Mouse (Mus musculus) macrophage (primary cell): ENCODE results near the gene Igdcc4. TPM values are rescaled to one million over a fixed set of nuclear protein-coding genes. Genes with fewer than 3 reads are reported as not detected.
"Not testable (repeated sequence)": the region's sequence is repeated elsewhere in the genome, so short reads cannot be mapped to it uniquely, and the experiment has no call there.

Experiments used
- H3K27ac ChIP-seq: fragments of 350-480 bp; formaldehyde crosslinking; 2 replicates; pipeline ENCODE4 v1.9.0; 2021
- H3K36me3 ChIP-seq: fragments of 350-480 bp; formaldehyde crosslinking; 2 replicates; pipeline ENCODE4 v1.9.0; 2021; ENCODE audit errors: inconsistent target
- H3K4me3 ChIP-seq: fragments of 350-480 bp; formaldehyde crosslinking; 2 replicates; pipeline ENCODE4 v1.9.0; 2021; ENCODE audit errors: inconsistent target
- H3K79me2 ChIP-seq: fragments of 350-480 bp; formaldehyde crosslinking; 2 replicates; pipeline ENCODE4 v1.9.0; 2021; ENCODE audit errors: inconsistent target
- WGBS: methylation state at CpG from one replicate; pipeline ENCODE4 v1.1.7; 2026; ENCODE audit warnings: inconsistent platforms; ENCODE audit not compliant: missing documents; 5-methylcytosine and 5-hydroxymethylcytosine counted together
- polyA plus RNA-seq: library from polyadenylated mRNA; stranded (reverse); fragments of 250-400 nt; gene quantifications from 3 replicates; pipeline ENCODE4 v1.2.4, GENCODE M21; 2018; ENCODE audit warnings: inconsistent platforms
- total RNA-seq, 78 experiments: library from RNA; depleted of rRNA; stranded (reverse); fragments of 250-400 nt; gene quantifications; 1 replicate in 9 of 78; 2 replicates in 24 of 78; 3 replicates in 43 of 78; 4 replicates in 2 of 78; pipeline ENCODE4 v1.2.4; 2018; ENCODE audit warnings: inconsistent platforms in 56 of 78

Gene Igdcc4
- total RNA-seq (2018; cell fraction: chromatin; rRNA removed): 1 to 10 TPM in 1 of 26 experiments, under 1 TPM in 9, not detected in 16; 0.16 to 3.6 (median 0.30) TPM
- under 1 TPM in 14 of 26 experiments, not detected in 12; under 0.01 to 0.13 (median 0.05) TPM for total RNA-seq (2018; cell fraction: cytosol; rRNA removed)
- under 1 TPM in 7 of 26 experiments, not detected in 19; 0.09 to 0.62 (median 0.19) TPM for total RNA-seq (2018; cell fraction: nucleus; rRNA removed)
- polyA plus RNA-seq: 0.07 TPM in 1 of 3 replicates, not detected in the others

DNA sequence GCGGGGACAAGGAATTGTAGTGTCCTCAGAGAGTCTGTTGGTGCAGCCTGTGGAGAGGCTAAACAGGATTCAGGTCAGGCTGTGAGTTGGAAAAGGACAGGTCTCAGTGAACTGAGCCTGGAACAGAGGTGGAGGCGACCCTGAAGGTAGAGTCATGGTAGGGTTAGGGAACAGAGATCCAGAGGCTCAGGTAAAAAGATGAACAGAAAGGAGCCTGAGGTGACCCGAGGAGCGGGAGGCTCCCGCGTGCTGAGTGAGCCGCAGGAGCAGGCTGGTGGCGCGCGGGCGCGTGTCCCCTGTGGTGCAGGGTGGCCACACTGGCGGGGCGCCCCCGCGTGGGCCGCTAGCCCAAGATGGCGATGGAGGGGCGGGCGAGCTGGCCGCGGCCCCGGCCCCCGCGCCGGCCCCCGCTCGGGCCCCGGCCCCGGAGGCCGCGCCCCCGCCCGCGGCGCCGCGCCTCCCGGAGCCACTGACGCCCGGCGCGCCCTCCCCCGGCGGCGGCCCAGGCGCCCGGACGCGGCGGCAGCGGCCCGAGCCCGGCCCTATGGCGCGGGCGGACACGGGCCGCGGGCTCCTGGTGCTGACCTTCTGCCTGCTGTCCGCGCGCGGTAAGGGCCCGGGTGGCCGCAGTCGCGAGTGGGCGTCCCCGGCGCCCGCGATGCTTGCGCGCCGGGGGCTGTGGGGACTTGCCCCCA, at the start of gene Igdcc4:
TSS of gene Igdcc4 (plus strand) at position 496 of the 695 bp plus-strand sequence.
- no peaks in the 10 kb centered on the region for H3K79me2 ChIP-seq
- no peak within 1 kb of the TSS for H3K27ac ChIP-seq
- H3K36me3 ChIP-seq: no peaks in the 10 kb centered on the region
- no peak within 1 kb of the TSS for H3K4me3 ChIP-seq
- WGBS: 4% methylated on average over 39 of the region's 76 CpGs

DNA sequence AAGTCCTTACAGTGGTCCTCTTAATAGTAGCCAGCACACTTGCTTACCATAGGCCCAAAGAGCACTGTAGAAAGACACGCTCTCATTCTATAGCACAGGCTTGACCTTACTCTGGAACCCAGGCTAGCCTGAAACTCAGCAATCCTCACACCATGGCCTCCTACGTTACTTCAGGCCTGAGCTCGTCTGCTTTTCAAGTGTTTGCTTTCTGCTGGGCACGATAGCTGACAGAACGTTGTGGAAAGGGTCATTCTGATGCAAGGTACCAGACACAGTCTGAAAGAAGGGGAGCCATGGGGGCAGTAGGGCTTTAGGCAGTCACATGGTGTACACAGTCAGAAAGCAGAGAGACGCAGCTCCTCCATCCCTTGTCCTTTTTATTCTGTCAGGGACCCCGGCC, 37.0 kb upstream of the Igdcc4 start:
- Histone ChIP-seq H3K36me3 (peaks cover 82% of the 10 kb centered on the region), H3K79me2 (no peaks in the 10 kb centered on the region), H3K27ac (no peak overlapping the region), H3K4me3 (no peak overlapping the region)
- WGBS: 95% methylated on average over 7 of the region's 7 CpGs

DNA sequence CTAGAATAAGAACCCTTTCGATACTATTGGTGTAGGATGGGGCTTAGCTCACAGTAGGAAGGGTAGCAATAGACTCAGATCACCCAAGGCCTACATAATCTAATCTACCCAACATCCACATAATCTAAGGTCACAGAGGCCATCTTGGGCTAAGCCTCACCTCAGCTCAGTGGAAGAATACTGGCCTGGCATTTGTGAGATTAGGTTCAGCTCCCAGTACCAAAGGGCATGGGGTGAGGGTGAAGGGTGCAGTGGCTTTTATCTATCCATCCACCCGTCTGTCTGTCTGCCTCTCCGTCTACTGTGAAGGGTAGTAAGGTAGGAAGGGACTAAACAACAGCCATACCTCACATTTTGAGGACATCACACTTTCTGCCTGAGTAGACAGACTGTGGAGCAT, 30.7 kb upstream of the Igdcc4 start:
- no peaks in the 10 kb centered on the region for H3K79me2 ChIP-seq
- 100% methylated on average over 3 of the region's 3 CpGs for WGBS
- no peak overlapping the region for H3K27ac ChIP-seq
- H3K4me3 ChIP-seq: no peak overlapping the region
- peaks cover 51% of the 10 kb centered on the region for H3K36me3 ChIP-seq

DNA sequence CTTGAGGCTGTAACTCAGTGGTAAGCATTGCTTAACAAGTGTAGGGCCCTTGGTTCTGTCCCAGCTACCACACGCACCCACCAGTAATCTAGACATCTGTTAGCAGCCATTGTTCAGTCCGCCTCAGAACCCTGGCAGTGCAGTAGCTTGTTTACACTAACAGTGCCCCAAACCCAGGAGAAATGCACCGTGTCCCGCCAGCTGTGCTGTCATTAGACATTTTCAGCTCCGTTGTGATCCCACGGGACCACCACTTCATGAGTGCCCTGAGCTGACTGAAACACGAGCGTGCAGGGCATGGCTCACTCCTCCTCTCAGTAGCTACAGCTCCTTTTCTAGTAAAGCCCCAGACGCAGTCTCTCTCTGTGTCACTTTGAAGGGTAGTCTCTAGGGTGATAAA, 27.7 kb upstream of the Igdcc4 start:
- WGBS: 92% methylated on average over 9 of the region's 9 CpGs
- Histone ChIP-seq H3K4me3 (no peak overlapping the region), H3K27ac (no peak overlapping the region)

DNA sequence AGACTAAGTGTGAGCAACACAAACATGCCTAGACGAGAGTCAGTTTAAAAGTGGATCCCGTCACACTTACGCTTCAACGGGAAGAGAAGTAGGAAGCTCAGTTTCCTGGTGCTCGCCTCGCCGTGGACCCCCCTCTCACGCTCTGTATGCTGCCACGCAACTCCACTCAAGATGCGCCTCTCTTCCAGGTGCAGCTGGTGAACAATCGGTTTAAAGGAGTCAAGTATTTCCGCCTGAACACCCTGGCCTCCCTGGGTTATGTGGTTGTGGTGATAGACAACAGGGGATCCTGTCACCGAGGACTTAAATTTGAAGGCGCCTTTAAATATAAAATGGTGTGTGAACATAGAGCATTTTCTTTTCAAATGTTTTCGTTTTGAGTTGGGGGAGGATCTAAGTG, 27.0 kb upstream of the Igdcc4 start:
- Histone ChIP-seq H3K36me3 (peaks cover 44% of the 10 kb centered on the region), H3K27ac (peak overlapping the region; percentile 28), H3K79me2 (no peaks in the 10 kb centered on the region), H3K4me3 (no peak overlapping the region)
- WGBS: 63% methylated on average over 15 of the region's 15 CpGs

More for the DNA sequence above, 27.7 kb upstream of the Igdcc4 start:
- Histone ChIP-seq H3K79me2 (no peaks in the 10 kb centered on the region), H3K36me3 (peaks cover 45% of the 10 kb centered on the region)

DNA sequence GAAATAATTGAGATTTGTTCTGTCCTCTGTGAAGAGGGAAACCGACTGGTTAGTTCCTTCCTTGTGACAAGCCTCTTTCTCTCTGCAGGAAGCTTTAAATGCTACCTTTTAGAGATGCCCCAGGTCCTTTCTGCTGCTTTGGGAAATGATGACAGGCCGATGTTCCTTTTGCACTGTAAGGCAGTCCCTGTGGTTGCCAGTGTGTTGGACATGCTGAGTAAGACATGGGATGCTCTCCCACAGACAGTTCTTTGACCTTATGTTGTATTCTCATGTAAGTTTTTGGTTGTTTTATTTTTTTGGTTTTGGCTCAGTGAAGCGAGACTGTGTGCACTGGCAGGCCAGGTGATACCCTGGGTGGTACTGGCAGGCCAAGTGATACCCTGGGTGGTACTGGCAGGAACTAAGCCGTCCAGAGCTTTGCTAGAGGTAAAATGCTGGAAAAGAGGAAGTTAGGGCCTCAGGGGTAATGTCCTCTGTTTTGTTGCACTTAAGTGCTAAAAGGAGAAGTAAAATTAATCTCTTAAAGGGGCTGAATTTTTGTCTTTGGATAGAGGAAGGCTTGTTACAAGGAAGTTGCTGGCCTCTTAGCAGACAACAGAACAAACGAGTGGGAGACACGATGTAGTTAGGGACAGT, 26.3 kb upstream of the Igdcc4 start:
- Histone ChIP-seq H3K27ac (peak overlapping the region; percentile 28), H3K36me3 (peaks cover 45% of the 10 kb centered on the region), H3K79me2 (no peaks in the 10 kb centered on the region), H3K4me3 (no peak overlapping the region)
- WGBS: 5% methylated on average over 6 of the region's 6 CpGs

DNA sequence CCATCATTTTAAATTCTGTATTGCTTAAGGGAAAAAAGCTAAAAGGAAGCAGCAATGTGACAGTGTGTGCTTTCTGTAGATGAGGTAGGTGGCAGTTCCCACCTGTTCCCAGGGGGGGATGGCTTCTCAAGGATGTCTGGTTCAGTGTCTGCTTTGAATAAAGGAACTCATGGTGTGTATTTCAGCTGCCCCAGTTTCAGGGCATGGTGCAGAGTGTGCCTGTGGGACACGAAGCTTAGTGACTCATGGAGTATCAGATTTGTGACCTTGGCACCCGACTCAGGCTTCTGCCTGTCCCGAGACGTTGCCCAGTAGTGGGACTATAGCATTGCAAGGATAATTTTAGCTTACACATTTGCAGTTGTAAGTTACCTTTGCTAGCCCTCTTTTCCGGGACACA, 23.8 kb upstream of the Igdcc4 start:
- WGBS: 89% methylated on average over 5 of the region's 5 CpGs
- no peak overlapping the region for H3K27ac ChIP-seq
- peaks cover 53% of the 10 kb centered on the region for H3K36me3 ChIP-seq

DNA sequence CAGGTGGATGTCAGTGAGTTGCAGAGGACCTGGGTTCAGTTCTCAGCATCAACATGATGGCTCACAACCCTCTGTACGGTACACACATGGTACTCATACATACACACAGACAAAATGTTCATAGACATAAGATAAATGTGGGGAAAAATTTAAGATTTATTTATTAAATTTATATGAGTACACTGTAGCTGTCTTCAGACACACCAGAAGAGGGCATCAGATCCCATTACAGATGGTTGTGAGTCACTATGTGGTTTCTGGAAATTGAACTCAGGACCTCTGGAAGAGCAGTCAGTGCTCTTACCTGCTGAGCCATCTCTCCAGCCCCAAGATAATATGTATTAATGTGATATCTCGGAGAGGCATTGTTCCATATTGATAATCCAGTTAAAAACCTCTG, 21.1 kb upstream of the Igdcc4 start:
- H3K36me3 ChIP-seq: peaks cover 56% of the 10 kb centered on the region
- H3K27ac ChIP-seq, H3K79me2 ChIP-seq, H3K4me3 ChIP-seq: not testable (repeated sequence)
- 100% methylated on average over 2 of the region's 2 CpGs for WGBS

More for the DNA sequence above, 23.8 kb upstream of the Igdcc4 start:
- H3K4me3 ChIP-seq: no peak overlapping the region
- H3K79me2 ChIP-seq: no peaks in the 10 kb centered on the region

DNA sequence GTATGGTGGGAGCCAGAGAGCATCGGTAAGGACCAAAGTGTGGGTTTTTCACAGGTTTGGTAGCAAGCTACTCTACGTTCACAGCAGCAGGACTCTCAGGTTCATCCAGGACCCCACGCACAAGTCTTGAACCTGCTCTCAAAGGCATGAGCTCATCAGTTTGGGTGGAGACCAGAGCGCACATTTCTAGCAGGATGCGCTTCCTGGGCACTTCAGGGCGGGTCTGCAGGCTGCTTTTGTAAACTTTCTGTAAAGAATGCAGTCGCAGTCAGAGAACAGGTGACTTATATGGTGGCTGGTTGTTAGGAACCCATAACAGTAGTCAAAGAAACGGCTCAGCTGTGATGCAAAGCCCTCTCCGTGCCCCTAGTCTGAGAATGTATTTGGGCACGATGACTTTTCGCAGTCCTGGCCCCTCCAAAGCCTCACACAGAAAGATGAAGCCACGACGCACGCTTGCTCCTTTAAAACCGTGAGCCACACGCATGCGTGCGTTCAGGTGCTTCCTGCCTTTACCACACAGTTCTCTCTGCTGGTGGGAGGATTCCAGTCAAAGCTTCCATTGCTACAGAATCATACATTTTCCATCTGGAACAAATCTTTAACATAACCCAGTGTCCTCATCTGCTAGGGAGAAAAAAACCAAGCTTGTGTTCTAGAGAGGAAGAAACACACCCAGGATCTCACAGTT, 18.1 kb upstream of the Igdcc4 start:
- Histone ChIP-seq H3K79me2 (no peaks in the 10 kb centered on the region), H3K4me3 (no peak overlapping the region), H3K36me3 (peaks cover 40% of the 10 kb centered on the region), H3K27ac (no peak overlapping the region)
- WGBS: 84% methylated on average over 18 of the region's 18 CpGs

DNA sequence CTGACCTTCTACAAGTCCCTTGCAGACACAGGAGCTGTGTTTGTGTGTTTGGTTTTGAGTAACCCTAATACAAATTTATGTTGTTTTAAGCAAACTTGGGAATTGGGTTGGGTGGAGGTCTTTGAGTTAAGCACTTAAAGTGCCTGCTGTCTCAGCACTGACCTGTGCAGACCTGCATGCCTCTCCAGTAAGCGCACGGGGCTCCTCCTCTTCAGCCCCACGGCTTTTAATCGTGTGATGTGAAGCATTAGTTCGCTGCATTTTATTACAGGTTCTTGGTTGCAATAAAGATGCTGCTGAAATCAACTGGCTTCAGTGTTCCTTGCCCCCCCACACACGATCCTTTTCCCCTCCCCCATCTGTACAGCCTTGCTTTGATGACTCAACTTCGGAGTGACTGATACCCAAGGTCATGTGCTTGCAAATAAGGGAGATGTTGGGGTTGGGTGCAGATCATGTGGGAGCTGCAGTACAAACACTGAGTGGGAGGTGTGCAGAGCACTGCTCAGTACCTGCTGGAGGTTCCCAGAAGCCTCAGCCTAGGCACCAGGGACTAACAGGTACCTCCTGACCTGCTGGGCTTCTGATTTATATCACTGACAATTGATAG, 17.0 kb upstream of the Igdcc4 start:
- H3K79me2 ChIP-seq: no peaks in the 10 kb centered on the region
- peaks cover 31% of the 10 kb centered on the region for H3K36me3 ChIP-seq
- WGBS: 88% methylated on average over 7 of the region's 7 CpGs
- no peak overlapping the region for H3K4me3 ChIP-seq
- H3K27ac ChIP-seq: no peak overlapping the region

DNA sequence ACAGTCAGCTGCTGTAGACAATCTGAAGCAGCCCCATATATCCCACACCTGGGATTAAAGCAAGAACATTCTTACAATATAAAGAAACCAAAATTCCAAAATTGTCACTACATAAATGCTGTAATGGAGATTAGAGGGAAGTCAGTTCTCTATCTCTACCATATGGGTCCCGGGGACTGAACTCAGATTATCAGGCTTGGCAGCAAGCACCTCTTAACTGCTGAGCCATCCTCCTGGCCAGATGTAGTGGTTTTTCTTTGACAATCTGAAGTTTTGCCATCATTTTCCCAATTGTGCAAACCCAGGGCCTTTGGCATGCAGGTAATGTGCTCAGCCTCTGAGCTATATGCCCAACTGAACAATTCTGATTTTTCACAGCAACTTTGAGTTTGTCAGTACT, 16.0 kb upstream of the Igdcc4 start:
- no peaks in the 10 kb centered on the region for H3K79me2 ChIP-seq
- H3K36me3 ChIP-seq: peaks cover 22% of the 10 kb centered on the region; the same call in 1 of the 2 replicates
- H3K27ac ChIP-seq: no peak overlapping the region
- 100% methylated on average over 1 of the region's 1 CpGs for WGBS
- no peak overlapping the region for H3K4me3 ChIP-seq

DNA sequence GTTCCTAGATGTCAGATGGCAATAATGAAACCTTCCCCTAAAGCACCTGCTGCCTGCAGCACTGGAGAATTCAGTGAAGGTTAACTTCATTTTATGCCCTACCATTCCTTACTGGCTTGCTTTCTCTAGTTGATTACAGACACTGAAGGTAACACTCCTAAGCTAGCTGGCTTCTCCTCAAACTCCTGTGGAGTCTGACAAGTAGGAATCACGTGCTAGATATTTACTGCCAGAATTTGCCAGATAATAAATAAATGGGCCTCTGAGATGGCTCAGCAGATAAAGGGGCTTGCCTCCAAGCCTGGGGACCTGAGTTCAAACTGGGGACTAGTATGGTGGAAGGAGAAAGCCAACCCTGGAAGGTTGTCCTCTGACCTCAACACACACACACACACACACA, 14.5 kb upstream of the Igdcc4 start:
- WGBS: 69% methylated on average over 1 of the region's 1 CpGs
- Histone ChIP-seq H3K36me3 (peaks cover 7% of the 10 kb centered on the region; the same call in 1 of the 2 replicates), H3K27ac (no peak overlapping the region), H3K79me2 (no peaks in the 10 kb centered on the region), H3K4me3 (no peak overlapping the region)

DNA sequence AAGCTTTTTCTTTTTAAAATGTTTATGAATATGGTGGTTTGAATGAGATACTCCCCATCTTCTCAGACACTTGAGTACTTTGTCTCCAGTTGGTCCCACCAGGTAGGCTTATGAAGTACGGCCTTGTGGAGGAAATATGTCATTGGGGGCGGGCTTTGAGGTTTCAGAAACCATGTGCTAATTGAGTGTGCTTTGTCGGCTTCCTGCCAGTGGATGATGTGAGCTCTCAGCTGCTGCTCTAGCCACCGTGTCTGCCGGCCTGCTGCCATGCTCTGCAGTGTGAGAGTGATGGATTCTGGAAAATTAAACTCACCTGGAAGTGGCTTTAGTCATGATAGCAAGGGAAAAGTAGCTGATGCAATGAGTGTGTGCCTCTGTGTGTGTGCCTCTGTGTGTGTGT, 13.8 kb upstream of the Igdcc4 start:
- Histone ChIP-seq H3K4me3 (no peak overlapping the region), H3K27ac (no peak overlapping the region), H3K36me3 (peaks cover 4% of the 10 kb centered on the region; the same call in 1 of the 2 replicates), H3K79me2 (no peaks in the 10 kb centered on the region)
- WGBS: 7% methylated on average over 3 of the region's 5 CpGs

DNA sequence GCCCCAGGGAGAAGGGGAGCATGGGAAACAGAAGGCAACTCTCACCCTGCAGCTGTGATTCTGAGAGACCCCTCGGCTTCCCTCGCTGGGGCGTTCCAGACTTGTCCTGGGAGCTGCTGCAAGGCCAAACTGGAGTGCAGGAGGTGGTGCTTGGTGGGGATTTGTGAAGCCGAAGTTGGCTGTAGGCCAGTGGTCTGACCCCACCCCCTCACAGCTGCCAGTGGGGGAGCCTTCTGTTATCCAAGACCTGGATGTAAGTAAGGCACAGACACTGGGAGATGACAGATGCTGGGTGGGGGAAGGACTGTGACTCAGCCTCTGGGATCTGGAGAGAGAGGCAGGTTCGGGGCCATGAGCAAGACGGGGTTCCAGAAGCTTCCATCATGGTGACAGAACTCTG, 7.0 kb upstream of the Igdcc4 start:
- Histone ChIP-seq H3K4me3 (no peak overlapping the region), H3K27ac (no peak overlapping the region), H3K36me3 (no peaks in the 10 kb centered on the region), H3K79me2 (no peaks in the 10 kb centered on the region)
- WGBS: 93% methylated on average over 6 of the region's 6 CpGs
